Mouse (Mus musculus) ES-E14 (cell line): Measurements from ENCODE around the gene Twnk. TPM values are rescaled to one million over a fixed set of nuclear protein-coding genes. Genes with fewer than 3 reads are reported as not detected.
A peak's percentile ranks its signal among the peaks of the same experiment; 100 is the strongest.

Experiments used
- DNase-seq: peaks from one replicate; pipeline ENCODE4 v3.0.0-alpha.2; 2013; ENCODE audit warnings: low read depth, low spot score
- H3K27ac ChIP-seq: 2 replicates; pipeline ENCODE4 v1.5.1; 2012; ENCODE audit warnings: low read depth, mild to moderate bottlenecking, low read length, moderate library complexity, mixed read lengths; ENCODE audit not compliant: poor library complexity, insufficient read depth, severe bottlenecking
- H3K36me3 ChIP-seq: 2 replicates; pipeline ENCODE4 v1.6.1; 2012; ENCODE audit warnings: mild to moderate bottlenecking, low read length, moderate library complexity, mixed read lengths; ENCODE audit not compliant: control insufficient read depth, poor library complexity, insufficient read depth, severe bottlenecking
- H3K4me1 ChIP-seq, 2 experiments: fragments of 150-350 bp in 1 of 2; sonication (generic) in 1 of 2; 2 replicates each; pipeline ENCODE4 v1.6.1; 2012; ENCODE audit warnings: low read length in 2 of 2, mild to moderate bottlenecking in 1 of 2, mixed read lengths in 1 of 2; ENCODE audit not compliant: control insufficient read depth in 2 of 2, insufficient read depth in 2 of 2, poor library complexity in 1 of 2
- H3K4me3 ChIP-seq, 2 experiments: fragments of 150-350 bp in 1 of 2; sonication (generic) in 1 of 2; 2 replicates each; pipeline ENCODE4 v1.5.1; 2012; ENCODE audit warnings: low read length in 2 of 2, low read depth in 1 of 2, mild to moderate bottlenecking in 1 of 2, mixed read lengths in 1 of 2; ENCODE audit not compliant: insufficient read depth in 1 of 2, poor library complexity in 1 of 2, severe bottlenecking in 1 of 2
- H3K9ac ChIP-seq: 2 replicates; pipeline ENCODE4 v1.6.1; 2012; ENCODE audit warnings: low read depth, mild to moderate bottlenecking, low read length, mixed read lengths; ENCODE audit not compliant: poor library complexity, insufficient read depth, severe bottlenecking
- H3K9me3 ChIP-seq: fragments of 150-350 bp; sonication (generic); 2 replicates; pipeline ENCODE4 v1.6.1; 2012; ENCODE audit warnings: low read depth, mild to moderate bottlenecking, low read length; ENCODE audit not compliant: control insufficient read depth, insufficient read depth
- CHD2 ChIP-seq: IDR thresholded peaks from 2 replicates; pipeline ENCODE4 v1.6.1; 2014; ENCODE audit warnings: mild to moderate bottlenecking, low read depth, low read length, inconsistent platforms
- HCFC1 ChIP-seq: IDR thresholded peaks from 2 replicates; pipeline ENCODE4 v1.6.1; 2012; ENCODE audit warnings: low read length, inconsistent platforms, borderline replicate concordance; ENCODE audit not compliant: insufficient read depth
- MAFK ChIP-seq: IDR thresholded peaks from 2 replicates; pipeline ENCODE4 v1.6.1; 2014; ENCODE audit warnings: mild to moderate bottlenecking, low read depth, low read length, inconsistent platforms; ENCODE audit not compliant: insufficient read depth
- ZC3H11A ChIP-seq: IDR thresholded peaks from 2 replicates; pipeline ENCODE4 v1.6.1; 2012; ENCODE audit warnings: low read depth, mild to moderate bottlenecking, inconsistent platforms, low read length, borderline replicate concordance
- ZNF384 ChIP-seq: IDR thresholded peaks from 2 replicates; pipeline ENCODE4 v1.6.1; 2012; ENCODE audit warnings: low read depth, low read length, inconsistent platforms
- in situ Hi-C, 2 experiments: fragments of 600-800 bp; cut with MboI; formaldehyde crosslinking; loops; one replicate each; pipeline ENCODE4 v1.15.1; 2025; ENCODE audit warnings: low sequenced_read_pairs in 2 of 2, inconsistent platforms in 1 of 2; ENCODE audit not compliant: unreplicated experiment in 2 of 2
- total RNA-seq: library from RNA; depleted of rRNA; stranded (reverse); fragments of 300-350 nt; gene quantifications from 2 replicates; pipeline ENCODE4 v1.2.3, GENCODE M21; 2012

The Twnk gene
- total RNA-seq, 1 experiment = 28.5 TPM

DNA sequence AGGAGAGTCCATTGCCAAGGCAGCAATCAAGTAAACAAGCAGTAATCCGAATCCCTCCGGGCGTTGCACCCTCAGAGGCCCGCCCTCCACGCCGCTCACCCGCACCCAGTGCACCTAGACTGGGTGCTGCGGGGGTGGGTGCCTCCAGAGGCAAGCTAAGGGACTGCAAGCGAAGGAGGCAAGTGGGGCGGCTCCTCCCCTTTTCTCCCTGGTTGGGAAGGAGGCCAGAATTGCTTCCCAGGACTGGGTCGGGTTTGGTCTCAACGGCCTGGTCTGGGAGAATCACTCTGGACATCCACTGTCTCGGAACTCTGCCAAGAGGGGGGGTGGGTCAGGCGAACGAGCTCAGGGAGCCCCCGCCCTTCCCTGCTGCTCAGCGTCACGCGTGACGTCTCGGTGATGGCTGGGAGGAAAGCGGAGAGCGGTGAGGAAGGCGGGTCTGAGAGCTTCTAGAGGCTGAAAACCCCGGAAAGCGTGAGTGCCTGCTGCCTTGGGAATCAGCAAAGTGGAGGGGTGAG is 42.0 kb downstream of the Twnk start, which contains the start of gene Sfxn3:
Sfxn3 (plus strand) TSS at position 87 of the 518 bp plus-strand sequence.
- no peaks in the 10 kb centered on the region for H3K36me3 ChIP-seq
- peak within 1 kb of the TSS; percentile 57 for H3K9ac ChIP-seq
- H3K27ac ChIP-seq = no peak within 1 kb of the TSS
- peak; percentile 85 for DNase-seq
- in situ Hi-C loops = no loop called here
- TF ChIP-seq ZNF384 = no peak
- no peak for TF ChIP-seq CHD2
- no peak for TF ChIP-seq HCFC1
- TF ChIP-seq MAFK = no peak
- TF ChIP-seq ZC3H11A = no peak
- peaks cover 0 to 17% of the 10 kb centered on the region in 2 experiments; a peak in 1 of 4 replicates for H3K4me1 ChIP-seq
- peak within 1 kb of the TSS; percentile 54 to 55 for H3K4me3 ChIP-seq
- no peaks in the 10 kb centered on the region for H3K9me3 ChIP-seq

DNA sequence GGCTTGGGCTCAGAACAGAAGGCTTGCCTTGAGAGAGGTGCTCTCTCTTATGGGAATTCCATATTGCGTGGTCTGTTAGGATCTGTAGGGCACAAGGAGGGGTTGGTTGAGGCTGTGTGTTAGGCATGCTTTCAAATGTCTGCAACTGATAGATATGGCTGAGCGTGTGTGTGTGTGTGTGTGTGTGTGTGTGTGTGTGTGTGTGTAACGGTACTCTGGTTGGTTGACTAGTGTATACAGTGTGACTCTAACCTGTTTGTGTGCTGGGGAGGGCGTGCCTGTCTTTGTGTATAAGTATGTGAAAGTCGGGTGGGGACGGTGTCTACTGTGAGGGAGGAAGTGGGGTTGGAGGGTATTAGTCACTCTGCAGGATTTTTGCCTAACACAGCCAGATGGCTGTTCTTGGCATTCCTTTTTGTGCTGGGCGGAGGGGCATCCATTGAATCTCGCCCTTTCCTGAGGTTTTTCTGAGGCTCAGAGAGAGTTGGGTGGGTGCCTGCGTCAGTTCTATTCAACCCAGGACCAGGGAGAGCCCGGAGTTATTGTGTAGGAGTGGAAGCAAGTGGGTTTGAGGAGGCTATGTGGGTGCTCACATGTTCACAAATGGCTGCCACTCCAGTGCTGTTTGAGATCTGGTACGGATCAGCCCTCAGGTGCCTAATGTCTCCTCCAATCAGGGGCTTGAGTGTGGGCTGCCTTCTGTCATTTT is 42.6 kb downstream of the Twnk start:
- TF ChIP-seq HCFC1 = no peak
- DNase-seq = no peak
- Histone ChIP-seq H3K27ac (no peak overlapping the region), H3K36me3 (no peaks in the 10 kb centered on the region), H3K9me3 (no peaks in the 10 kb centered on the region), H3K4me3 (peak overlapping the region; percentile 54 to 55), H3K9ac (peak overlapping the region; percentile 57; the same call in 1 of the 2 replicates), H3K4me1 (peaks cover 0 to 17% of the 10 kb centered on the region in 2 experiments; a peak in 1 of 4 replicates)
- in situ Hi-C loops = no loop called here

DNA sequence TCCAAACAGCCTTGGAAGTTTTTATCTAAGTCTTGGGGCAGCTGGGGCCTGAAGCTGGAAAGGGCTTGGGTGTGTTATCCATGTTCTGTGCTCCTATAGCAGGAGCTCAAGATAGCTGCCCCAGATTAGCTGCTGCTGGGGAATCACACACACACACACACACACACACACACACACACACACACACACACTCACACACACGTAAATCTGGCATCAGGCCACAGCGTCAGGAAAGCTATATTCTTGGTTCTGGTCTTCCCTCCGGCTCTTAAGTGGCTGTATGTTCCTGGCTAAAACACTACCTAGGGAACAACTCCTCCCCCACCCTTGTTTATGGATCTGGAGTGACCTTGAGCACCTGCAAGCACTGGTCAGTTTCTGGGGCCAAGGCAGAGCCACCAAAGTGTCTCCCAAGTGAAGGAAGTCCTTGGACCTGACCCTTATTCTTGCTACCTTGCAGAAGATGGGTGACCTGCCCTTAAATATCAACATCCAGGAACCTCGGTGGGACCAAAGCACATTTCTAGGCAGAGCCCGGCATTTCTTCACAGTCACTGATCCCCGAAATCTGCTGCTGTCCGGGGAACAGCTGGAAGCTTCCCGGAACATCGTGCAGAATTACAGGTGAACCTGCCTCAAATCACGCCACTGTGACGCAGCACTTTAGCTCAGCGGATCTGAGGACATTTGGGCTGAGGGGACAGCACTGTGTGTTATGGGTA is 43.3 kb downstream of the Twnk start:
- Histone ChIP-seq H3K27ac (no peak overlapping the region), H3K4me3 (no peak overlapping the region), H3K9ac (peak overlapping the region; percentile 4; the same call in 1 of the 2 replicates), H3K4me1 (peaks cover 0 to 17% of the 10 kb centered on the region in 2 experiments; a peak in 1 of 4 replicates), H3K36me3 (no peaks in the 10 kb centered on the region), H3K9me3 (no peaks in the 10 kb centered on the region)
- TF ChIP-seq CHD2 (no peak), ZC3H11A (no peak), HCFC1 (no peak), MAFK (no peak), ZNF384 (no peak)
- in situ Hi-C loops = no loop called here
- DNase-seq = no peak

DNA sequence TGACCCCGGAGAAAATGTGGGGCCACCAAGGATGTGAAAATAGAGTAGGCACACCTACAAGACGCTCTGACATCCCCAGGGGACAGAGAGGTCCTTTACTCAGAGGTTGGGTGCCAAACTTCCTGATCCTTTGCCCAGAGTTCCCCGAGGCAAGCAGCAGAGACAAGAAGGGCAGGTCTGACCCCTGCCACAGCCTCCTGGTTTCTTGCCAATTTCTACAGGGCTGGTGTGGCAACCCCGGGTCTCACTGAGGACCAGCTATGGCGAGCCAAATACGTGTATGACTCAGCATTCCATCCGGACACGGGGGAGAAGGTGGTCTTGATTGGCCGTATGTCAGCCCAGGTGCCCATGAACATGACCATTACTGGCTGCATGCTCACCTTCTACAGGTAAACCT is 44.1 kb downstream of the Twnk start:
- in situ Hi-C loops = no loop called here
- Histone ChIP-seq H3K4me3 (no peak overlapping the region), H3K36me3 (no peaks in the 10 kb centered on the region), H3K27ac (no peak overlapping the region), H3K9me3 (no peaks in the 10 kb centered on the region), H3K4me1 (peaks cover 0 to 19% of the 10 kb centered on the region in 2 experiments; a peak in 2 of 4 replicates), H3K9ac (no peak overlapping the region)
- DNase-seq = no peak
- TF ChIP-seq MAFK = no peak
